Mouse (Mus musculus) spleen, adult 2 months (tissue): ENCODE data around the gene Gm10024. TPM values are rescaled to one million over a fixed set of nuclear protein-coding genes. Genes with fewer than 3 reads are reported as not detected.
"Not testable (repeated sequence)": the region's sequence is repeated elsewhere in the genome, so short reads cannot be mapped to it uniquely, and the experiment has no call there.

Source experiments
- DNase-seq, 2 experiments: peaks; one replicate each; pipeline versions ENCODE4 v3.0.0 to v3.0.0-alpha.2; 2012 to 2021; ENCODE audit warnings: low spot score in 2 of 2, low read depth in 1 of 2
- H3K27ac ChIP-seq: fragments of 200-500 bp; 2 replicates; pipeline ENCODE4 v1.5.1; 2012; ENCODE audit warnings: low read length, inconsistent platforms; ENCODE audit not compliant: insufficient read depth
- H3K27me3 ChIP-seq: fragments of 200-500 bp; 2 replicates; pipeline ENCODE4 v1.6.1; 2012; ENCODE audit warnings: mild to moderate bottlenecking, moderate library complexity, low read length, inconsistent platforms; ENCODE audit not compliant: control insufficient read depth, insufficient read depth
- H3K36me3 ChIP-seq: fragments of 200-500 bp; 2 replicates; pipeline ENCODE4 v1.6.1; 2012; ENCODE audit warnings: mild to moderate bottlenecking, low read length, inconsistent platforms; ENCODE audit not compliant: control insufficient read depth, insufficient read depth
- H3K4me1 ChIP-seq: fragments of 200-500 bp; 2 replicates; pipeline ENCODE4 v1.6.1; 2011; ENCODE audit warnings: inconsistent platforms; ENCODE audit not compliant: control insufficient read depth, insufficient read depth, insufficient read length
- H3K4me3 ChIP-seq: fragments of 200-500 bp; 2 replicates; pipeline ENCODE4 v1.5.1; 2011; ENCODE audit warnings: mild to moderate bottlenecking, inconsistent platforms; ENCODE audit not compliant: insufficient read depth, insufficient read length; ENCODE audit errors: extremely low read depth
- CTCF ChIP-seq: fragments of 200-500 bp; IDR thresholded peaks from 2 replicates; pipeline ENCODE4 v1.5.1; 2011; ENCODE audit warnings: mild to moderate bottlenecking, inconsistent platforms; ENCODE audit not compliant: insufficient read depth, insufficient read length, insufficient replicate concordance; ENCODE audit errors: extremely low read depth
- POLR2A ChIP-seq: fragments of 200-500 bp; IDR thresholded peaks from 2 replicates; pipeline ENCODE4 v1.6.1; 2011; ENCODE audit warnings: low read depth, low read length, inconsistent platforms
- WGBS: fragments of 180-500 bp; shearing (Covaris S2); methylation state at CpG from one replicate; pipeline ENCODE4 v1.1.7; 2018; 5-methylcytosine and 5-hydroxymethylcytosine counted together
- polyA plus RNA-seq: library from polyadenylated mRNA; depleted of rRNA; stranded (reverse); fragments of >200 nt; gene quantifications from 2 replicates; pipeline ENCODE4 v1.2.3, GENCODE M21; 2012

Gm10024 gene
- polyA plus RNA-seq, 1 experiment = not detected

DNA sequence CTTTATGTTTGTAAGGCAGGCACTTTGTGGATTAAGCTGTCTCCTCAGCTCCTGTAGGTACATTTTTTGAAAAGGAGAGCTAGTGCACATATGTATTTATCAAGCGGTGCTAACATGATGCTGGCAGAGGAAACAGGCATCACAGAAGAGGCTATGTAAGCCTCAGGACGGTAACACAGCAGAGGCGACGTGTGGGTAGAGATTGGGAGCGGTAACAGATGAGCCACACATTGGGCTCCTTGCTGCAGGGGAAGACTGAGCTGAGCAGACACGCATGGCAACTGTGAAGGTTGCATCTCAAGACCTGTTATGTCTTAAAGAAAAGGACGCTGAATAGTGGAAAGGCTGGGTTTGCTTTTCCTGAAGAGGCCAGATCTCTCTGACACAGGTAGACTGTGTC, 28.3 kb upstream of the Gm10024 start:
- H3K4me1 ChIP-seq = no peaks in the 10 kb centered on the region
- no peak overlapping the region for H3K4me3 ChIP-seq
- peaks cover 2% of the 10 kb centered on the region; the same call in 1 of the 2 replicates for H3K27me3 ChIP-seq
- no peak for TF ChIP-seq POLR2A
- TF ChIP-seq CTCF = no peak
- 79% methylated on average over 7 of the region's 7 CpGs for WGBS
- DNase-seq = no peak
- no peak overlapping the region for H3K27ac ChIP-seq
- no peaks in the 10 kb centered on the region for H3K36me3 ChIP-seq

DNA sequence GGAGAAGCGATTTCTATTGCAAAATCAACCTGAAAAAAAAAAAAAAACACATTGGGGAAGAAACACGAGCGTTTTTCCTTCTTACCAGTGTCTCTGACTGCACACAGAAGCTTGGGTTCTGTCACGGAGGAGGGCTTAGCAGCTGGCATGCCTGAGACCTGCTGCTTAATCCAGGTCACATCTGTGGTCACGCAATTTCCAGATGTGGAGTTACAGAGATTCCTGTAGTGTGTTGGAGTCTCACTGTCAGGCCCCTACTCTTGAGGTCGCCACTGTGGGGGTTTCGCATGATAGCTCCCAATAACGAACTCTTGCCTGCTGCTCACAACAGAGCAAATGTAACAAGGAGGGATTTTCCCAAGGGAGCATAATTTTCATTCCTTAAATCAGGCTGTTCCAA, 27.1 kb upstream of the Gm10024 start:
- 30% methylated on average over 8 of the region's 8 CpGs for whole genome bisulfite sequencing
- H3K4me3 ChIP-seq = no peak overlapping the region
- no peaks in the 10 kb centered on the region for H3K36me3 ChIP-seq
- no peak overlapping the region for H3K27ac ChIP-seq
- H3K27me3 ChIP-seq = peaks cover 2% of the 10 kb centered on the region; the same call in 1 of the 2 replicates
- no peak for TF ChIP-seq CTCF
- TF ChIP-seq POLR2A = no peak
- no peaks in the 10 kb centered on the region for H3K4me1 ChIP-seq
- no peak for DNase-seq

DNA sequence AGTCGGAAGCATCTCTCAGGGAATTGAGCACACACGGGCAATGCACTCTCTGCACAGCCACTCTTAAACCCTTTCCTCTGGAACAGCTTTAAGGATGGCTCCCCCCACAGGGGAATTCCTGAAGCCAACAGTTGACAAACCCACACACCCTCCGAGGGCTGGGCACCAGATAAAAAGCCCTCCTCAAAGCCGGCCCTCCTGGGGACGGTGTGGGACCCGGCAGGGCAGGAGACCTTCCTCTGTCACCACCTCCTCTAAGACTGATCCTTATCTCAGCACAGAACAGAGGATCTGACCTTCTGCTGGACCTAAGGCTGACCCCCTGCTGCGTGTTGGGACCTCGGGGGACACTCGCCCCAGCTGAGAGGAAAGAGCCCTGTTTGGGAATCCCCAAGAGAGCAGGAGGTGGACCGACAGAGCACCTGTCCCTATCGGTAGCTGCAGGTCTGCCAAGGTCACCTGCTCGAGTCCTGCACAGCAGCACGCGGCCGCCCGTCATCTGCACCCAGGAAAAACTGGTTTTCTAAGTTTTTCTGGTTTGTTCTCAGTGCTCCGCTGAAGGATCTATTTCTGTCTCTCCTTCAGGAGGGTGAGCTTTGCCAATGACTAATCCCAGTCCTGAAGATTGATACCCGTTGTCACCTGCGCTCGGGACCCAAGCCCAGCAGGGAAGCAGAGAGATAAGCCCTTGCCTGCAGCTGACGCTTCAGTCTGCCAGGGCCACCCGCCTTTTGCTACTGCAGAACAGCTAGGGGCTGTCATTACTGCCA, 25.2 kb upstream of the Gm10024 start, which contains the start of gene Tspear:
TSS of gene Tspear (plus strand) at position 675 of the 770 bp plus-strand sequence.
- no peak for TF ChIP-seq CTCF
- no peak for TF ChIP-seq POLR2A
- Histone ChIP-seq H3K36me3 (no peaks in the 10 kb centered on the region), H3K27ac (no peak within 1 kb of the TSS), H3K4me1 (no peaks in the 10 kb centered on the region), H3K4me3 (no peak within 1 kb of the TSS), H3K27me3 (peaks cover 2% of the 10 kb centered on the region; the same call in 1 of the 2 replicates)
- 17% methylated on average over 22 of the region's 22 CpGs for WGBS
- DNase-seq = no peak

DNA sequence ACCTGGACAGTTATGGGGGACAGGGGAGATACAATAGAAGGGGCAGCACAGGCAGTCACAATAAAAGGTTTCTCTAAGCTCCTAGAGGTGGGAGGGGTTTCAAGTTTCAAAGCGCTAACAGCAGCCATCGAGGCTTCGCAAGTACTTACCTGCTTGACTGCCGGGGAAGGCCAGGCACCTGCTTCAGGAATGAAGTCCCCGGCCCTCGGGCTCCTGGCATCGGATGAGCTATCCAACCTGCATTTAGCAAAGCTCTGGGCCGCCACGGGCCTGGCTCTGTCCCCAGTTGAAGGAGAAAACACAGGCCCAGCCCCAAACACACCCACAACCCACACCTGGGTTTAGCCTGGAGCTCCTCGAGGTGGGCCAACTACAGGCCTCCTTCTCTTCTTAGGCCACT, 24.2 kb upstream of the Gm10024 start:
- TF ChIP-seq CTCF (no peak), POLR2A (no peak)
- H3K4me3 ChIP-seq = no peak overlapping the region
- 53% methylated on average over 10 of the region's 10 CpGs for WGBS
- H3K27me3 ChIP-seq = peaks cover 2% of the 10 kb centered on the region; the same call in 1 of the 2 replicates
- H3K36me3 ChIP-seq = no peaks in the 10 kb centered on the region
- H3K27ac ChIP-seq = no peak overlapping the region
- H3K4me1 ChIP-seq = no peaks in the 10 kb centered on the region
- no peak for DNase-seq

DNA sequence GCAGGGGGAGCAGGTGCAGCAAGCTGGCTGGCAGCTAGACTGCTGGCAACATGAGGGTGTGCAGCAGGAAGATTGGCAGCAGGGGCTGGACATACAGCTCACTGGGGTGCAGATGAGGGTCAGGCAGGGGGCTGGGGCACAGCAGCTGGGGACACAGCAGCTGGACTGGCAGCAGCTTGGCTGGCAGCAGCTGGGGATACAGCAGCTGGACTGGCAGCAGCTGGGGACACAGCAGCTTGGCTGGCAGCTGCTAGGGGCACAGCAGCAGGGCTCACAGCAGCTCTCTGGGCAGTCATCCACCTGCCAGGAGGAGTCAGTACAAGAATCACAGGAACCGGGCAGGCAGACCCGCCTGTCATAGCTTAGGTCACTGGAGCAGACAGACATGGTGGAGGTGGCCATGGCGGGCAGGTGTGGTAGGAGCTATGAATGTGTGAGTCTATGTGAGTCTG, 20.9 kb upstream of the Gm10024 start, which contains the start of gene Gm19402:
TSS of gene Gm19402 (minus strand) at position 402 of the 452 bp plus-strand sequence.
- not testable (repeated sequence) for H3K4me1 ChIP-seq, H3K27me3 ChIP-seq, DNase-seq, H3K27ac ChIP-seq, H3K4me3 ChIP-seq, H3K36me3 ChIP-seq
- 52% methylated on average over 3 of the region's 3 CpGs for WGBS

DNA sequence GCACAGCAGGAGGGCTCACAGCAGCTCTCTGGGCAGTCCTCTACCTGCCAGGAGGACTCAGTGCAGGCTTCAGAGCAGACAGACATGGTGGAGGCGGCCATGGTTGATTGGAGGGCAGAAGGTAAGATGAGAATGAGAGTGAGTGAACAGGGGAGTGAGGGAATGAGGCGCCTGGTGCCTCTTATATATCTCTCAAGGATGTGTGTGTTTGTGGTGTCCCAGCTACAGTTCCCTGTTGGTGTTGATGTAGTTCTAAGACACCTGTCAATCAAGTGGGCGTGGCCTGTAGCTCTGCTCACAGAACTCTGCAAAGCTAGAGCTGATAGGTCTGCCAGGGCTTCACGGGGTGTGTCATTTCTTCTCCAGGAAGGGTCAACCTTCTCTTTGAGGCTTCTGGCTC, 14.1 kb upstream of the Gm10024 start, which contains the start of gene Gm9508:
TSS of gene Gm9508 (minus strand) at position 101 of the 400 bp plus-strand sequence.
- DNase-seq = no peak
- Histone ChIP-seq H3K36me3 (no peaks in the 10 kb centered on the region), H3K4me3 (no peak within 1 kb of the TSS), H3K27ac (no peak within 1 kb of the TSS), H3K27me3 (no peaks in the 10 kb centered on the region), H3K4me1 (no peaks in the 10 kb centered on the region)
- WGBS = 56% methylated on average over 4 of the region's 4 CpGs
- TF ChIP-seq CTCF (no peak), POLR2A (no peak)

DNA sequence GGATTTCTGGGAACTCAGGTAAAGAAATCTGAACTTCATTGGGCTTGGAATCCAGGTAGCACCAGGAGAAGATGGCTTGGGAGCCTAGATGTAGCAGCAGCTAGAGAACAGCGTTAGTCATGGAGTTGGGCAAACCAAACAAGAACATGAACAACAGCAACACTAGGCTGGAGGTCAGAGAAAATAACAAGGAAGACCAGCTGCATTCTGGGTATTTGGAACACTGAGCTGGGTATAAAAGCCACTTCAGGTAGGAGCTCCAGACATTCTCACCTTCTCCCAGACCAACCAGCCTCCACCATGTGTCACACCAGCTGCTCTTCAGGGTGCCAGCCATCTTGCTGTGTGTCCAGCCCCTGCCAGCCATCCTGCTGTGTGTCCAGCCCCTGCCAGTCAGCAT, 4.9 kb upstream of the Gm10024 start, which contains the start of gene Gm10272:
TSS of gene Gm10272 (plus strand) at position 301 of the 400 bp plus-strand sequence.
- WGBS = 86% methylated on average over 1 of the region's 1 CpGs
- DNase-seq = no peak
- TF ChIP-seq POLR2A (no peak), CTCF (no peak)

More for the DNA sequence above, 4.9 kb upstream of the Gm10024 start, which contains the start of gene Gm10272:
- H3K27me3 ChIP-seq = no peaks in the 10 kb centered on the region
- H3K27ac ChIP-seq = no peak within 1 kb of the TSS
- no peaks in the 10 kb centered on the region for H3K4me1 ChIP-seq
- no peaks in the 10 kb centered on the region for H3K36me3 ChIP-seq
- H3K4me3 ChIP-seq = no peak within 1 kb of the TSS
